Mouse (Mus musculus) hindbrain, embryonic 12.5 days (tissue): ENCODE data around the gene Elmo2. TPM values are rescaled to one million over a fixed set of nuclear protein-coding genes. Genes with fewer than 3 reads are reported as not detected.
A peak's percentile ranks its signal among the peaks of the same experiment; 100 is the strongest.

Experiments
- ATAC-seq: fragments of 200-750 bp; cut with Nextera tagmentation; 2 replicates; pipeline ENCODE4 v1.8.0; 2017; ENCODE audit warnings: moderate TSS enrichment; ENCODE audit not compliant: low FRiP score
- H3K27ac ChIP-seq: fragments of 300-500 bp; sonication (generic); 2 replicates; pipeline ENCODE4 v1.5.1; 2016; ENCODE audit warnings: mild to moderate bottlenecking
- H3K27me3 ChIP-seq: fragments of 300-500 bp; sonication (generic); 2 replicates; pipeline ENCODE4 v1.6.1; 2016; ENCODE audit warnings: mild to moderate bottlenecking
- H3K36me3 ChIP-seq: fragments of 300-500 bp; sonication (generic); 2 replicates; pipeline ENCODE4 v1.6.1; 2016; ENCODE audit warnings: mild to moderate bottlenecking
- H3K4me1 ChIP-seq: fragments of 300-500 bp; sonication (generic); 2 replicates; pipeline ENCODE4 v1.6.1; 2016
- H3K4me2 ChIP-seq: fragments of 300-500 bp; sonication (generic); replicated peaks from 2 replicates; pipeline ENCODE4 v1.6.1; 2016; ENCODE audit warnings: mild to moderate bottlenecking
- H3K4me3 ChIP-seq: fragments of 300-500 bp; sonication (generic); 2 replicates; pipeline ENCODE4 v1.5.1; 2016; ENCODE audit warnings: mild to moderate bottlenecking
- H3K9ac ChIP-seq: fragments of 300-500 bp; sonication (generic); 2 replicates; pipeline ENCODE4 v1.6.1; 2016; ENCODE audit warnings: mild to moderate bottlenecking, moderate library complexity
- H3K9me3 ChIP-seq: fragments of 300-500 bp; sonication (generic); replicated peaks from 2 replicates; pipeline ENCODE4 v1.6.1; 2016; ENCODE audit warnings: mild to moderate bottlenecking
- WGBS: fragments of 180-500 bp; shearing (Covaris S2); methylation state at CpG from one replicate; pipeline ENCODE4 v1.1.7; 2016; 5-methylcytosine and 5-hydroxymethylcytosine counted together
- polyA plus RNA-seq: library from polyadenylated mRNA; unstranded; fragments of >200 nt; fragmentation: Nextera tagmentation; extraction: Ambion mirVana; gene quantifications from 2 replicates; pipeline ENCODE4 v1.2.1, GENCODE M21; 2016

The Elmo2 gene
- polyA plus RNA-seq, 1 experiment from 2014 or later = 88.8 TPM

DNA sequence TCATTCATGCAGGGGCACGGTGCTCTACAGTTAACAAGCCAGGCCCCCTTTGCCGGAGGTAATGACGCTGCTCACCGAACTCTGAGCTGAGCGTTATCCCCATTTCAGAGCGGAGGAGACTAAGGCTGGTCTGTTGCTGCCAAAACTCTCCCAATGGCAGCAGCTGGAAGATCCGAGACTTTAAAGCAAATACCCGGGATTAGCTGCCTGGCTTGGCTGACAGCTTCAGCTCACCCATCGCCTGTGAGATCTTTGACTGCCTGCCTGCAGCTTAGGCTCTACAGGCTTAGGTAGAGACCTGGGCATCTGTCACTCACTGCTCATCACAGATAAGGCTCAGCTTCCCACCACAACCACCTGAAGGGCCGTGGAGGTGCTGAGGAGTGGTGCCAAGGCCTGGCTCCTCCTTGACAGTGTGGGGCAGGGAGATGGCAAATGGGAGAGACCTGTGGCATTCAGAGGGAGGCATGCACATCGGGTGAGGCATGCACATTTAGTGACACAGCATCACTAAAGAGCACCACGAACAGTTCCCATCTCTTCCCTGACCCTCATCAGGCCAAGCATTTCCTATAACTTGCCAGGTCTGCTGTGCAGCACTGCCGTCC, 15.4 kb downstream of the Elmo2 start:
- no peaks in the 10 kb centered on the region for H3K9me3 ChIP-seq
- H3K9ac ChIP-seq = peak overlapping the region; percentile 24; the same call in 1 of the 2 replicates
- no peak overlapping the region; the same call in 1 of the 2 replicates for H3K27ac ChIP-seq
- 56% methylated on average over 13 of the region's 13 CpGs for WGBS
- ATAC-seq = no peak
- no peak overlapping the region for H3K4me3 ChIP-seq
- peaks cover 34% of the 10 kb centered on the region for H3K4me1 ChIP-seq
- H3K36me3 ChIP-seq = peaks cover 79% of the 10 kb centered on the region
- no peak overlapping the region for H3K4me2 ChIP-seq
- no peaks in the 10 kb centered on the region for H3K27me3 ChIP-seq

DNA sequence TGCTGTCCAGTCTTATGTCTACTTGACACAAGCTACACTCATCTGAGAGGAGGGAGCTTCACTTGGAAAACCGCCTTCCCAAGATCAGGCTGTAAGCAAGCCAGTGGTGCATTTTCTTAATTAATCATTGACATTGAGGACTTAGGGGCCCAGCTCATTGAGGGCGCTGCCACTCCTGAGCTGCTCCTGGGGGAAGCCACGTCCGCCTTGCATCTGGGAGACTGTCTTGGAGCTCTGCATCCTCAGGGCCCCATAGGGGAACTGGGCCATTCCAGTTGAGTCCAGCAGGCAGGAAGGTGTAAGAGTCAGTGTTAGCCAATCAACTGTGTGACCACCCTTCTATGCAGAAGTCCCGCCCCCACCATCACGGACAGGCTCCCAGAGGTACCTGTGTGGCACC, 18.5 kb downstream of the Elmo2 start:
- ATAC-seq = no peak
- Histone ChIP-seq H3K4me1 (peaks cover 22% of the 10 kb centered on the region), H3K9ac (no peak overlapping the region), H3K4me2 (no peak overlapping the region), H3K27ac (no peak overlapping the region), H3K4me3 (no peak overlapping the region), H3K9me3 (no peaks in the 10 kb centered on the region), H3K27me3 (no peaks in the 10 kb centered on the region), H3K36me3 (peaks cover 72% of the 10 kb centered on the region)
- 89% methylated on average over 6 of the region's 6 CpGs for WGBS

DNA sequence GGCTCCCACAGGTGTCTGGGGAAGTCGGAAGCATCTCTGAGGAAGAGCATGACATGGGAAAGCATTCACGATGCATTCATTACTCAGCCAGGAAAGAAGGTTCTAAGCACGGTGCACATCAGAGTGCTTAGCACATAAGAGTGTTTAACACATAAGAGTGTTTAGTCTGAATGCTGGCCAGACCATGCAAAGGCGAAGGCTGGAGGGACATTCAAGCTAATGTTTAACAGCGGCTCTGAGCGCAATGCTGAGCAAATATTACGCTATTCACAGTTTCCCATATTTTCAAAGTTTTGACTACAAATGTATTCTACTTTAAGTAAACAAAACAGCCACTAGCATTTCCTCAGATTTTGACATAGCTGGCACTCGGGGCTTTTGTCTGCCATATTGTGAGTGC, 20.8 kb downstream of the Elmo2 start:
- H3K27me3 ChIP-seq = no peaks in the 10 kb centered on the region
- no peak overlapping the region for H3K9ac ChIP-seq
- H3K36me3 ChIP-seq = peaks cover 68% of the 10 kb centered on the region
- no peak overlapping the region for H3K4me3 ChIP-seq
- peaks cover 12% of the 10 kb centered on the region for H3K4me1 ChIP-seq
- WGBS = 94% methylated on average over 8 of the region's 8 CpGs
- no peaks in the 10 kb centered on the region for H3K9me3 ChIP-seq
- no peak for ATAC-seq
- no peak overlapping the region for H3K4me2 ChIP-seq
- no peak overlapping the region for H3K27ac ChIP-seq

DNA sequence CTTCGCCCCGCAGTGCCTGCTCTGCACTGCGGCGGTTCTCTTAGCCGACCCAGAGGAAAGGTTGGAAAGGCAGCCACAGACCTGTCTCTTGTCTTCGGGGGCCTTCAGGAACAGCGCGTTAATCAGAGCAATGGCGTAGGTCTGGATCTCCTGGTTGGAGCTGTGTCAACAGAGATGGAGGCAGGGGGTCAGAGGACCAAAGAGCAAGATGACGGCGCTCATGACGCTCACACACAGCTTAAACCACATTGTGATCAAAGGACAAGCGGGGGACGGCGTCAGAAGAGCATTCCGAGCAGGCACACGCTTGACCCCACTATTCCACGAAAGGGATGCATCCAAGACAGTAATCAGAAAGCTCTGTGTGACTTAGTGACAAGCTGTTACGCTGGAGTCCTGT, 21.5 kb downstream of the Elmo2 start:
- H3K9me3 ChIP-seq = no peaks in the 10 kb centered on the region
- ATAC-seq = no peak
- H3K9ac ChIP-seq = no peak overlapping the region
- WGBS = 80% methylated on average over 19 of the region's 19 CpGs
- no peak overlapping the region for H3K4me3 ChIP-seq
- H3K27me3 ChIP-seq = no peaks in the 10 kb centered on the region
- no peak overlapping the region for H3K4me2 ChIP-seq
- H3K36me3 ChIP-seq = peaks cover 70% of the 10 kb centered on the region
- H3K27ac ChIP-seq = no peak overlapping the region
- H3K4me1 ChIP-seq = peaks cover 6% of the 10 kb centered on the region

DNA sequence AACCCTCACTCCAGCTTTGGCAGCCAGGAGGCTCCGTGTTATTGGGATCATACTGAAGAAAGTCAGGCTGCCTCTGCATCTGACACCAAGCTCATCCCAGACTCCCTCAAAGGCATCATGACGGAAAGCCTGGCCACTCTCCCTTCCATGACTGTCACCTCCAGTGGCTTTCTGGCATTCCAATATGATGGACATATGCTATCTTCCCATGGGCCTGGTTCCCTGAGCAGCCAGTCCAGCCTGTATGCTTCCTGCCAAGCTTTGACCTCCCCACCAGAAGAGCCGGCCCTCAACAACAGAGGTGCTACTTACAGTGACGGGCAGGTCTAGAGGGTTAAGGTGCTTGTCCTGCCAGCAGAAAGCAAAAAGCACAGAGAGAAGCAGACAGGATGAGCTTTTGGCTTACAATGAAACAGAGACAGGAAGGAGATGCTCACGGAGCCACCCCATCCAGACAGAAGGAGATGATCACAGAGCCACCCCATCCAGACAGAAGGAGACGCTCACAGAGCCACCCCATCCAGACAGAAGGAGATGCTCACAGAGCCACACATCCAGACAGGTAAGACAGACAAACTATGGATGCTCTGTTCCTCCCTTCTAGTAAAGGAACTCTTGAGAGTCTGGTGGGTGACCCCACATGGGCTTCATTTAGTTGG, 22.8 kb downstream of the Elmo2 start:
- H3K4me1 ChIP-seq = no peaks in the 10 kb centered on the region; the same call in 1 of the 2 replicates
- no peak overlapping the region for H3K27ac ChIP-seq
- no peak overlapping the region for H3K9ac ChIP-seq
- ATAC-seq = no peak
- 87% methylated on average over 6 of the region's 6 CpGs for WGBS
- H3K36me3 ChIP-seq = peaks cover 75% of the 10 kb centered on the region
- no peak overlapping the region for H3K4me3 ChIP-seq
- H3K27me3 ChIP-seq = no peaks in the 10 kb centered on the region
- H3K4me2 ChIP-seq = no peak overlapping the region
- no peaks in the 10 kb centered on the region for H3K9me3 ChIP-seq

DNA sequence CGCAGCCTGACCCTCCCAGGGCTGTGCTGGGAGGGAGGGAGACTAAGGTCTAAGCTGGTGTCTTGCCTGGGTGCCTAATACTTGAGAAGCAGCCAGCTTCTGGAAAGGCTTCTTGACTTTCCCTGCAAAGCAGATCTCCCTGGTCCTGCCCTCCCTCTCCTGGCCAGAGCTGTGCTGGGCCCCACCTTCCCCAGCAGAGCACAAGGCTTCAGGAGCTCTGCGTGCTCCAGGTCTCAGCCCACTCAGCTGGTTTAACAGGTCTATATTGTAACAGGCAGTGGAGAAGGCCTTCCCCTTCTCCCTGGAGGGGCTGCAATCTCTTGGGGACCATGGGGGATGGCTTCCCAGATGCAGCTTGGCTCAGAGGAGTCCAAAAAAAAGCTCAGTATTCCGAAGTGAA, 24.9 kb downstream of the Elmo2 start:
- H3K27ac ChIP-seq = peak overlapping the region; percentile 44; the same call in 1 of the 2 replicates
- WGBS = 58% methylated on average over 3 of the region's 3 CpGs
- H3K36me3 ChIP-seq = peaks cover 80% of the 10 kb centered on the region

DNA sequence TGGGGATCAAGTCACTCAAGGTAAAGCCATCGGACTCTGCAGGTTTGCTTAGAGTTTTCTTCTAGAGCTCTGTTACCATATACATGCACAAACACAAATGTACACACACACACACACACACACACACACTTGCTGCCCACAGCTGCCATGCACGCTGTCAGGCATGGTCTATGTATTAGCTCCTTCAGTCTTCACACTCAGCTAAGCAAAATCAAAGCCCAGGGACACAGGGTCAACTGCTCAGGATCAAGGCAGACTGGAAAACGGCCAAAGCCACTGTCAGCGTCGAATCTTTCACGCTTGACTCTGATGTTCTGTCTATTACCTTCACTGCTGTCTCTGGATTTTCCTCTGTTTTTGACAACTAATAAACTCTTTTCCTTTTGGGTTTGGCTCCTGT, 25.4 kb downstream of the Elmo2 start:
- Histone ChIP-seq H3K27me3 (no peaks in the 10 kb centered on the region), H3K9me3 (no peaks in the 10 kb centered on the region), H3K9ac (no peak overlapping the region), H3K27ac (no peak overlapping the region), H3K4me1 (no peaks in the 10 kb centered on the region; the same call in 1 of the 2 replicates), H3K36me3 (peaks cover 81% of the 10 kb centered on the region), H3K4me3 (no peak overlapping the region), H3K4me2 (no peak overlapping the region)
- WGBS = 73% methylated on average over 6 of the region's 6 CpGs
- ATAC-seq = no peak

More for the DNA sequence above, 24.9 kb downstream of the Elmo2 start:
- no peaks in the 10 kb centered on the region for H3K27me3 ChIP-seq
- H3K4me2 ChIP-seq = no peak overlapping the region
- no peak for ATAC-seq
- H3K9ac ChIP-seq = no peak overlapping the region
- no peaks in the 10 kb centered on the region for H3K9me3 ChIP-seq
- H3K4me1 ChIP-seq = no peaks in the 10 kb centered on the region; the same call in 1 of the 2 replicates
- H3K4me3 ChIP-seq = no peak overlapping the region

DNA sequence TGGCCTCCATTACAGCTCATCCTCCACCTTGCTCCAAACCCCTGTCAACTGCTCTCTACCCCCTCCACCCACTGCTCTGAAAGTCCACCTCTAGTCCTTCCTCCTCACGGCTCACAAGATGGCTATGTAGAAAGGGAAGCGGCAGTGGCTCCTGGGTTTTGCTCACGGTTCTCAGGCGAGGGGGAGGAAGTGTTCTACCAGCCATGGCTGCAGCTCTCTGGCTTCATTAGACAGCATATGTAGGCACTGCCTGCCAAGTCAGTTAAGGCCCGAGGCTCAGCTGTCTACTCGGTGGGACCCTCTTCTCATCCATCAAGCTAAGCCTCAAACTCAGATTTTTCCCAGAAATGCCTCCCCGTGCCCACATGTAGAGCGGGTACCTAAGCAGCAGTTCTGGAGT, 25.9 kb downstream of the Elmo2 start:
- peaks cover 86% of the 10 kb centered on the region for H3K36me3 ChIP-seq
- H3K4me2 ChIP-seq = no peak overlapping the region
- 90% methylated on average over 8 of the region's 8 CpGs for WGBS

DNA sequence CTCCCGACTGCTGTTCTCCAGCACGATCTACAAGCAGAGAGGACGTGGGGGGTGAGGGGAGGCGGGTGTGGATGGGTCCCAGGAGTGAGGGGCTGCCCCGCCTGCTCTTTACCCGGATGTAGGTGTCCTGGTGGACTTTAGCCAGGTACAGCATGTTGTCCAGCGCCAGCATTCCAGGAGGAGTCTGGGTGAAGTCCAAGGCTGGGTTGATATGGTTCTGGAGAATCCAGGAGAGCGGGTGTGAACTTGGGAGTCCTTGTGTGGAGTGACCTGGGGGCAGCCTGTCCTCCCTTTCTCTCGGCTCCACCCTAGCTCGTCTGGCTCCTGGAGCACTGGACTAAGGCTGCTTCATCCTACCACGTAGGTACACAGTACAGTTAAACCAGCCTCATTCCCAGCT, 28.9 kb downstream of the Elmo2 start:
- ATAC-seq = no peak
- Histone ChIP-seq H3K4me3 (no peak overlapping the region), H3K27ac (no peak overlapping the region), H3K4me1 (no peaks in the 10 kb centered on the region; the same call in 1 of the 2 replicates), H3K27me3 (no peaks in the 10 kb centered on the region), H3K9me3 (no peaks in the 10 kb centered on the region), H3K36me3 (peaks cover 91% of the 10 kb centered on the region), H3K9ac (no peak overlapping the region), H3K4me2 (no peak overlapping the region)
- WGBS = 93% methylated on average over 11 of the region's 11 CpGs

More for the DNA sequence above, 25.9 kb downstream of the Elmo2 start:
- H3K9ac ChIP-seq = no peak overlapping the region
- H3K27me3 ChIP-seq = no peaks in the 10 kb centered on the region
- no peaks in the 10 kb centered on the region; the same call in 1 of the 2 replicates for H3K4me1 ChIP-seq
- no peaks in the 10 kb centered on the region for H3K9me3 ChIP-seq
- H3K27ac ChIP-seq = no peak overlapping the region
- ATAC-seq = no peak
- no peak overlapping the region for H3K4me3 ChIP-seq

DNA sequence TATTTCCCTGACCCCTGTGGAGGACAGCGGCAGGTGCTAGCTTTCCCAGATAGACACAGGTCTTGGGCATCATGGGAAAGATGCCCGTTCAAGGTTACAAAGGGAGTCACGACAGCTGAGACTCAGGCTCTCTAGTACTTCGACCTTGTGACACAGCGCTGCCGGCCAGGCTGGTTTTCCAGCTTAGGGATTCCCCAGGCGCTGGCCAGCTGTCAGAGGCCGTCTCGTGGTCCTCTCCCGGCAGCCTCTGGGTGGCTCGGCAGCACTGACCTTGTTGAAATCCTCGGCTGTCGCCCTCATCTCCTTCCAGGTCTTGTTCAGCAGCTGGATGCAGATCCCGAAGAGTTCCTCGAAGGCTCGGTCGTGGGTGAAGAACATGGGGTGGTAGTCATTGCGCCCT, 29.7 kb downstream of the Elmo2 start:
- ATAC-seq = no peak
- Histone ChIP-seq H3K9me3 (no peaks in the 10 kb centered on the region), H3K27me3 (no peaks in the 10 kb centered on the region), H3K4me2 (no peak overlapping the region), H3K36me3 (peaks cover 93% of the 10 kb centered on the region), H3K27ac (peak overlapping the region; percentile 12; the same call in 1 of the 2 replicates), H3K4me3 (no peak overlapping the region), H3K4me1 (no peaks in the 10 kb centered on the region; the same call in 1 of the 2 replicates), H3K9ac (no peak overlapping the region)
- 84% methylated on average over 18 of the region's 18 CpGs for WGBS

DNA sequence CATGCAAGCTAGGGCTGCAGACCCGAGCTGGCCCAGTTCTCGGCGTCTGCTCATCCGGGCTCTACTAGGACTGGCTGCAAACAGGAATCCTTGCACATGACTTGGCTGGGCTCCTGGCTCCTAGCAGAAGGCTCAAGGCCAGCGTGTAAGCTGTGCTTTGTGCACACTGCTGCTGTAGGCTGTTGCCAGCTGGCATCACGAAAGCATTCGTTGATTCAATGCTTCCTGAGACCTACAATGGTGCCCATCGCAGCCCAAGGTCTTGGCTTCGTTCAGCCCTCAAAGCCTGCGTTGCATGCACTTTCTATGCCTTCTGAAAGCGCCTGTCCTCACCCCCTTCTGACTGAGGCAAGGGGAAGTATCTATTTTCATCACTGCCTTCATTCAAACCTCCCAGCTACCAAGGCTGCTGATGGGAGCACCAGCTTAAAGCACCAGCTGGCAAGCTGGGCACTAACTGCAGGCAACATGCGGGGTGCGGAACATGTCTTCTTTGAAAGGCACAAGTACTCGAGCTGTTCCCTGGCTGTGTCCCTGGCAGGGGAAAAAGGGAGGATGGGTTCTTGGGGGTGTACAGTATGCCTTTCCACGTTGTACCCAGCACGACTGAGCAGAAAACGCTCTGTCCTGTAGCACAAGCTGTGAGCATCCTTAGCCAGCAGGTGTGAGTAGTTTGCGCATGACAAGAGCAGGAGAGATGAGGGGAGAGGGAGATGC, 37.8 kb downstream of the Elmo2 start:
- H3K4me2 ChIP-seq = peak overlapping the region; percentile 83

DNA sequence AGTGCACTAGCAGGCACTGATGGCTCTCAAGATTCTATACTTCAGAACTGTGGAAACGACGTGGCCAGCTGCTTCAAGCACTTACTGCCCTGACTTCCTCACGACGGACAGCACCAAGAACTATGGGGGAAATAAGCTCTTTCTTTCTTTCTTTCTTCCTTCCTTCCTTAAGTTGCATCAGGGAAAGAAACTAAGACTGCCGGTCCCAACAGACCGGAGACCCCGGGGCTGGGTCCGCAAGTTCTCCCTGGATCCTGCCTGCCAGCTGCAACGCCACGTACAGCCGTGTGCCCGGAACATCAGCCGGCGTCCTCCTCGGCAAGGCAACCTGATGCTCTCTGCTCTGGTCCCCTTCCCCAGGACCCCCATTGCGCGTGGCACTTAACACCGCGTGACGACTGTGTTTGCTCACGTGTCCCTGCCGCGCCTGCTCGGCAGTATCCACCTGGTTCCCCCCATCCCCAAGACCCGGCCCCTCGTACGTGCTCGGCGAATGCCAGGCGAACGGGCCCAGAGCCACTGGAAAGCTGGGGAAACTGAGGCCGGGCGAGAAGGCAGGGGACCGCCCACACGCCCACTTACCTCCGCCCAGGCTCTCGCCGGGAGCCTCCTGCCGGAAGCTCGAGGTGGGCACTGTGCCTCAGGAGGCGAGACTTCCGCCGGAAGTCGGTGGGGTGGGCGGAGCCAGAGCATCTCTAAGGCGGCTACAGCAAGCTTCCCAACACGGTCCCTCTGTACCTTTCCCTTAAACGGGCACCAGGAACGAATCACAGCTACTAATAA, 38.9 kb downstream of the Elmo2 start, which contains the start of gene Slc35c2:
TSS of gene Slc35c2 (minus strand) at position 668 of the 783 bp plus-strand sequence.
- H3K27ac ChIP-seq = peak within 1 kb of the TSS; percentile 74
- peak within 1 kb of the TSS; percentile 71 for H3K9ac ChIP-seq
- H3K36me3 ChIP-seq = peaks cover 44% of the 10 kb centered on the region
- H3K4me3 ChIP-seq = peak within 1 kb of the TSS; percentile 59
- under 1% methylated on average over 49 of the region's 49 CpGs for WGBS
- peak; percentile 93 for ATAC-seq
- H3K4me1 ChIP-seq = peaks cover 27% of the 10 kb centered on the region
- H3K4me2 ChIP-seq = peak within 1 kb of the TSS; percentile 83
- no peaks in the 10 kb centered on the region for H3K9me3 ChIP-seq
- no peaks in the 10 kb centered on the region for H3K27me3 ChIP-seq

More for the DNA sequence above, 37.8 kb downstream of the Elmo2 start:
- peaks cover 27% of the 10 kb centered on the region for H3K4me1 ChIP-seq
- peak overlapping the region; percentile 71 for H3K9ac ChIP-seq
- H3K4me3 ChIP-seq = peak overlapping the region; percentile 59
- WGBS = 67% methylated on average over 18 of the region's 18 CpGs
- peak; percentile 26; the same call in 1 of the 2 replicates for ATAC-seq
- H3K27me3 ChIP-seq = no peaks in the 10 kb centered on the region
- H3K36me3 ChIP-seq = peaks cover 44% of the 10 kb centered on the region
- no peaks in the 10 kb centered on the region for H3K9me3 ChIP-seq
- H3K27ac ChIP-seq = peak overlapping the region; percentile 74
